Mouse (Mus musculus) gastrocnemius, adult 18-20 months (tissue): ENCODE results near the gene Ptprg. TPM values are rescaled to one million over a fixed set of nuclear protein-coding genes. Genes with fewer than 3 reads are reported as not detected.
"Not testable (repeated sequence)": the region's sequence is repeated elsewhere in the genome, so short reads cannot be mapped to it uniquely, and the experiment has no call there.

Experiments used
- DNase-seq: peaks from one replicate; pipeline ENCODE4 v3.0.0; 2021; ENCODE audit warnings: low spot score
- total RNA-seq, 2 experiments: library from RNA; stranded (reverse); gene quantifications; 2 replicates each; pipeline ENCODE4 v1.2.3; 2021

Gene Ptprg
- total RNA-seq, 2 experiments from 2014 or later, result 18.4 to 21.3 TPM

- DNase-seq, result no peak
Observed at GRCm38 (mm10) chr14:12036530-12037283, 483.4 kb downstream of the Ptprg start.

- no peak for DNase-seq
Observed at GRCm38 (mm10) chr14:12039743-12040142, 486.4 kb downstream of the Ptprg start.

- no peak for DNase-seq
Observed at GRCm38 (mm10) chr14:12041566-12041965, 488.2 kb downstream of the Ptprg start.

GRCm38 (mm10) chr14:12046226-12046882, 493.0 kb downstream of the Ptprg start:
- no peak for DNase-seq

- DNase-seq, result no peak
Observed at GRCm38 (mm10) chr14:12047637-12048036, 494.3 kb downstream of the Ptprg start.

- no peak for DNase-seq
Observed at GRCm38 (mm10) chr14:12056912-12057524, 503.7 kb downstream of the Ptprg start.

- peak; percentile 50 for DNase-seq
Observed at GRCm38 (mm10) chr14:12057856-12058255, 504.5 kb downstream of the Ptprg start.

GRCm38 (mm10) chr14:12059149-12059548, 505.8 kb downstream of the Ptprg start:
- DNase-seq, result peak; percentile 92

GRCm38 (mm10) chr14:12061313-12061712, 508.0 kb downstream of the Ptprg start:
- DNase-seq, result not testable (repeated sequence)

- no peak for DNase-seq
Observed at GRCm38 (mm10) chr14:12062628-12063360, 509.5 kb downstream of the Ptprg start.

- no peak for DNase-seq
Observed at GRCm38 (mm10) chr14:12065001-12065400, 511.7 kb downstream of the Ptprg start.

GRCm38 (mm10) chr14:12065736-12066135, 512.4 kb downstream of the Ptprg start:
- DNase-seq, result no peak

- no peak for DNase-seq
Observed at GRCm38 (mm10) chr14:12069707-12070106, 516.4 kb downstream of the Ptprg start.

GRCm38 (mm10) chr14:12070361-12070760, 517.0 kb downstream of the Ptprg start:
- no peak for DNase-seq

- peak; percentile 39 for DNase-seq
Observed at GRCm38 (mm10) chr14:12070856-12071465, 517.6 kb downstream of the Ptprg start.

GRCm38 (mm10) chr14:12072026-12072861, 518.9 kb downstream of the Ptprg start:
- no peak for DNase-seq

- DNase-seq, result no peak
Observed at GRCm38 (mm10) chr14:12073408-12074107, 520.2 kb downstream of the Ptprg start.

GRCm38 (mm10) chr14:12077193-12077592, 523.9 kb downstream of the Ptprg start:
- peak; percentile 31 for DNase-seq

- DNase-seq, result no peak
Observed at GRCm38 (mm10) chr14:12079250-12079649, 525.9 kb downstream of the Ptprg start.
